Mouse (Mus musculus): ENCODE data around the gene Ccser1. TPM values are rescaled to one million over a fixed set of nuclear protein-coding genes. Genes with fewer than 3 reads are reported as not detected.

Gene Ccser1
- polyA plus RNA-seq, 1 experiment from 2014 or later = 6.1 TPM

DNA sequence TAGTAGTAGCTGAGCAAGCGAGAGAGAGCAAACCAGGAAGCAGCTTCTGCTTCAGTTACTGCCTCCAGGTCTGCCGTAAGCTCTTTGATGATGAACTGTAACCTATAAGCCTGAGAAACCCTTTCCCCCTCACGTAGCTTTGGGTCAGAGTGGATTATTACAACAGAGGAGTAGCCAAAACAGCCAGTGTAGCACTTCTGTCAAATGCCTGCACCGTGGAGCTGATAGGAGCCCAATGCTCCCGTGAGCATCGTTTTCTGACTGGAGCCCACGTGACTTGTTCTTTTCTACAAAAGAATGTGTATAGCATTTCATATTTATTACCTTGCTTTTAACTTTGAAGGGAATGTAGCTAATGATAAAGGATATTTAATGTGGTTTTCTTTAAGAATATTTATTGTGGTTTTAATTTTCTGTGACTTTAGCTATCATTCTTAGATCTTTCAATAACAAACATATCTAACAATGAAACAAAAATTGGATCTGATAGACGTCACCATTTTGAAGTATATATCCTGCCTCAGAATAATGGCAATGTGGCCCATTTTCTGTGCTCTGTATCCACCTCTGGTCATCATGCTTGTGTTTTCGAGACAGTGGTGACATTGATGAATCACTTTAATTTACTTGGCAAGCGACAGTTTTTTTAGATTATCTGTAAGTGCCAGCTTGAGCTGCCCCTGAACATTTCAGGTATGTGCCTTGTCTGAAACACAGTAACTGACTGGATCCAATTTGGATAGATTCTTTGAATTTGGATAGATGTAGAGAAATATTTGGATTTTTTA is 78.9 kb downstream of the Ccser1 start:
- no peaks in the 10 kb centered on the region for H3K4me1 ChIP-seq (ENCODE audit: control insufficient read depth, insufficient read depth, low read length)
- DNase-seq (ENCODE audit: low spot score) (no peak), ATAC-seq (ENCODE audit: low read depth) (no peak)
- no peaks in the 10 kb centered on the region for H3K36me3 ChIP-seq (ENCODE audit: control insufficient read depth, insufficient read depth, low read length)
- no peaks in the 10 kb centered on the region for H3K9me3 ChIP-seq (ENCODE audit: control insufficient read depth, low read length)
- no peak overlapping the region for H3K4me3 ChIP-seq (ENCODE audit: low read depth, low read length)
- H3K27ac ChIP-seq (replicated peaks; ENCODE audit: low read depth, low read length) = no peak overlapping the region
- 60% methylated on average over 10 of the region's 10 CpGs for WGBS
- H3K9ac ChIP-seq (ENCODE audit: low read depth, low read length) = no peak overlapping the region
- no peak overlapping the region for H3K4me2 ChIP-seq (ENCODE audit: low read depth, low read length)
- H3K27me3 ChIP-seq (replicated peaks; ENCODE audit: control insufficient read depth, insufficient read depth, low read length) = no peaks in the 10 kb centered on the region

DNA sequence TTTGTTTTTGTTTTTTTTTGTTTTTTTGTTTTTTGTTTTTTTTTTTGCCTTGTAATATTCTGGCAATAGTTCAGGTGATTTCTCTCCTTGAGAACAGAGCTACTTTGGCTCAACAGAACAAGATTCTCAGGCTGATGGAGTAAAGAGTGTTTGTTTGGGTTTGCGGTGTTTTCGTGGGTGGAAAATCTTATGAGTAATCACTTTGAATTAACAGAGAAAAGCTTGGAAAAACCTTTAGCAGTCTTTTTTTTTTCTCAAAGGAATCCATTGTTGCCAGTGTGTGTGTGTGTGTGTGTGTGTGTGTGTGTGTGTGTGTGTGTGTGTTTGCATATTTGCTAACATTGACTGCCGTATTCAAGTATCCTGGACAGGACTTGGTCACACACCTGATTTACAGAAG is 81.3 kb downstream of the Ccser1 start:
- no peak for ATAC-seq (ENCODE audit: low read depth)
- Histone ChIP-seq H3K4me1 (ENCODE audit: control insufficient read depth, insufficient read depth, low read length) (no peaks in the 10 kb centered on the region), H3K4me2 (ENCODE audit: low read depth, low read length) (no peak overlapping the region), H3K36me3 (ENCODE audit: control insufficient read depth, insufficient read depth, low read length) (no peaks in the 10 kb centered on the region), H3K27me3 (replicated peaks; ENCODE audit: control insufficient read depth, insufficient read depth, low read length) (no peaks in the 10 kb centered on the region), H3K9ac (ENCODE audit: low read depth, low read length) (no peak overlapping the region), H3K27ac (replicated peaks; ENCODE audit: low read depth, low read length) (no peak overlapping the region), H3K4me3 (ENCODE audit: low read depth, low read length) (no peak overlapping the region), H3K9me3 (ENCODE audit: control insufficient read depth, low read length) (no peaks in the 10 kb centered on the region)
- 64% methylated on average over 3 of the region's 3 CpGs for WGBS
- no peak for DNase-seq (ENCODE audit: low spot score)

DNA sequence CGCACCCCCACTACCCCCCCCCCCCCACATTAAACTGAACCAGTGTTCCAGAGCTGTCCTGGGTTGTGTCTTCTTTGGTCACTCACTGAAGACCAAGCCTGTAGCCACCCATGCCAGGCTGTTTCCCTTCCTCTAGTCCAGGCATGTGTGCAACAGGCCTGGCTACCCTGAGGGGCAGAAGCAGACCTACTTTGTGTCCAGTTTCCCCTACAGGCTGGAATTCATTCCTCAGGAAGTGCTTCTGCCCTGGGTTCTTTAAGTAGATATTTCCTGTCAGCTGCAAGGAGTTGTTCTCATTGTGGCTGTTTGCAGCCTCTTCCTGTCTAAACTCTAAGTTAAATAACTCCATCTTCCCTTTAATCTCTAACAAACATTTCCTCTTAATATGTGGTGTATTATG is 82.3 kb downstream of the Ccser1 start:
- WGBS = 86% methylated on average over 1 of the region's 1 CpGs

DNA sequence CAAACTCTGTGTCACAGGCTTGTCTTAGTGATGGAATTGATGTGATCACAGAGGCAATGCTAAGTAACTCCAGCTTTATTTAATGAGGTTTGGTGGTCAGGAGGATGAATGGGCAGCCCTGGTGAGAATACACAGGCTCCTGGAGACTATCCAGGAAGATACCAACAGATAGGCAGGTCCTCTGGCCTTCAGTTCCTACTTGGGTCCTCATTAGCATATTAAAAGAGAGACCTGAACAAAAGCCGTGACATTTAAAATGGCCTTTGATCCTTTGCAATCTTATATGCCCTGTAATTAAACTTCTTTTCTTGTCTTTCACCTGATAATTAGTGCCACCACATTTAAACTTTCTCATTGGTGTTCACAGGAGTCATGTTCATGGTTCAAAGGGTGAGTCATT is 83.2 kb downstream of the Ccser1 start:
- Histone ChIP-seq H3K9ac (ENCODE audit: low read depth, low read length) (no peak overlapping the region), H3K4me3 (ENCODE audit: low read depth, low read length) (no peak overlapping the region), H3K9me3 (ENCODE audit: control insufficient read depth, low read length) (no peaks in the 10 kb centered on the region), H3K27me3 (replicated peaks; ENCODE audit: control insufficient read depth, insufficient read depth, low read length) (no peaks in the 10 kb centered on the region), H3K36me3 (ENCODE audit: control insufficient read depth, insufficient read depth, low read length) (no peaks in the 10 kb centered on the region), H3K4me1 (ENCODE audit: control insufficient read depth, insufficient read depth, low read length) (no peaks in the 10 kb centered on the region), H3K27ac (replicated peaks; ENCODE audit: low read depth, low read length) (no peak overlapping the region), H3K4me2 (ENCODE audit: low read depth, low read length) (no peak overlapping the region)
- WGBS = 58% methylated on average over 1 of the region's 1 CpGs
- ATAC-seq (ENCODE audit: low read depth) (no peak), DNase-seq (ENCODE audit: low spot score) (no peak)

More for the DNA sequence above, 82.3 kb downstream of the Ccser1 start:
- H3K4me3 ChIP-seq (ENCODE audit: low read depth, low read length) = no peak overlapping the region
- H3K9me3 ChIP-seq (ENCODE audit: control insufficient read depth, low read length) = no peaks in the 10 kb centered on the region
- H3K9ac ChIP-seq (ENCODE audit: low read depth, low read length) = no peak overlapping the region
- H3K27me3 ChIP-seq (replicated peaks; ENCODE audit: control insufficient read depth, insufficient read depth, low read length) = no peaks in the 10 kb centered on the region
- ATAC-seq (ENCODE audit: low read depth) = no peak
- no peak overlapping the region for H3K27ac ChIP-seq (replicated peaks; ENCODE audit: low read depth, low read length)
- DNase-seq (ENCODE audit: low spot score) = peak; percentile 12
- H3K36me3 ChIP-seq (ENCODE audit: control insufficient read depth, insufficient read depth, low read length) = no peaks in the 10 kb centered on the region
- H3K4me1 ChIP-seq (ENCODE audit: control insufficient read depth, insufficient read depth, low read length) = no peaks in the 10 kb centered on the region
- no peak overlapping the region for H3K4me2 ChIP-seq (ENCODE audit: low read depth, low read length)

DNA sequence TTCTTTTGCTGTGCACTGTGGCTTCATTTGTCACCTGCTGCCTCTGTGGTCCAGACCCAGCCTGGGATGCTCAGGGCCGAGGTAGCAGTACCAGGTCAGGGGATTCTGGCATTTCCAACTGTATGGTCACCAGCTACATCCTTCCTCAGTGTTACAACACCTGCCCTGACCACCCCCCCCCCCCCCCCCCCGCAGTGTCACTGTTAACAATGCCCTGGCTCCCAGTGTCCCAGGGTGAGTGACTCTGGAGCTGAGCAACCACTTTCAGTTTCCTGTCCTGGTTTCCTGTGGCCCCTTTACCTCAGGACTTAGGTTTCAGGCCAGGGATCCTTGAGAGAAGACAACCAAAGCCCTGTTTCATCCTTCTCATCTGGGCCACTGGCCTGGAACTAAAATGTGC is 90.9 kb downstream of the Ccser1 start:
- DNase-seq (ENCODE audit: low spot score) = no peak
- H3K9me3 ChIP-seq (ENCODE audit: control insufficient read depth, low read length) = no peaks in the 10 kb centered on the region
- no peaks in the 10 kb centered on the region for H3K27me3 ChIP-seq (replicated peaks; ENCODE audit: control insufficient read depth, insufficient read depth, low read length)
- H3K27ac ChIP-seq (replicated peaks; ENCODE audit: low read depth, low read length) = no peak overlapping the region
- no peaks in the 10 kb centered on the region for H3K36me3 ChIP-seq (ENCODE audit: control insufficient read depth, insufficient read depth, low read length)
- ATAC-seq (ENCODE audit: low read depth) = no peak
- H3K4me1 ChIP-seq (ENCODE audit: control insufficient read depth, insufficient read depth, low read length) = no peaks in the 10 kb centered on the region
- no peak overlapping the region for H3K9ac ChIP-seq (ENCODE audit: low read depth, low read length)
- H3K4me2 ChIP-seq (ENCODE audit: low read depth, low read length) = no peak overlapping the region
- H3K4me3 ChIP-seq (ENCODE audit: low read depth, low read length) = no peak overlapping the region
- 75% methylated on average over 1 of the region's 2 CpGs for WGBS

DNA sequence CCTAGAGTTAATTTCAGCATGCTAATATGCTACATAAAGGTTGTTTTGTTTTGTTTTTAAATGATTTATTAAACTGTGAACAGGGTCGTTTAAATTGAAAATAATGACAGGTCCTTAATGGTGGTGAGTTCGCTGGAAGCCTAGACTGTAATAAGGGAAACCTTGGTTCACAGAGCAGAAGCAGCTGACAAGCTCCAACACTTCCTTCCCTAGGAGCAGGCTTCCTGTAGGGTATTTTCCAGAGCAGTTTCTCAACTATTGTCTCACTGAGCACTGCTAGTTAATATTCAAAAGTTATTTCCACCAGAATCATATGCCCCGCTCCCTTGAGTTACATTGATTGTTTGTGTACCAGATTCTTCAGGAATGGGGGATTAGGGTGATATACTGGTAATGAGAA is 93.3 kb downstream of the Ccser1 start:
- ATAC-seq (ENCODE audit: low read depth) (no peak), DNase-seq (ENCODE audit: low spot score) (no peak)
- Histone ChIP-seq H3K9me3 (ENCODE audit: control insufficient read depth, low read length) (no peaks in the 10 kb centered on the region), H3K27me3 (replicated peaks; ENCODE audit: control insufficient read depth, insufficient read depth, low read length) (no peaks in the 10 kb centered on the region), H3K4me2 (ENCODE audit: low read depth, low read length) (no peak overlapping the region), H3K4me3 (ENCODE audit: low read depth, low read length) (no peak overlapping the region), H3K27ac (replicated peaks; ENCODE audit: low read depth, low read length) (no peak overlapping the region), H3K4me1 (ENCODE audit: control insufficient read depth, insufficient read depth, low read length) (no peaks in the 10 kb centered on the region), H3K9ac (ENCODE audit: low read depth, low read length) (no peak overlapping the region), H3K36me3 (ENCODE audit: control insufficient read depth, insufficient read depth, low read length) (no peaks in the 10 kb centered on the region)
- WGBS = 77% methylated on average over 3 of the region's 3 CpGs

DNA sequence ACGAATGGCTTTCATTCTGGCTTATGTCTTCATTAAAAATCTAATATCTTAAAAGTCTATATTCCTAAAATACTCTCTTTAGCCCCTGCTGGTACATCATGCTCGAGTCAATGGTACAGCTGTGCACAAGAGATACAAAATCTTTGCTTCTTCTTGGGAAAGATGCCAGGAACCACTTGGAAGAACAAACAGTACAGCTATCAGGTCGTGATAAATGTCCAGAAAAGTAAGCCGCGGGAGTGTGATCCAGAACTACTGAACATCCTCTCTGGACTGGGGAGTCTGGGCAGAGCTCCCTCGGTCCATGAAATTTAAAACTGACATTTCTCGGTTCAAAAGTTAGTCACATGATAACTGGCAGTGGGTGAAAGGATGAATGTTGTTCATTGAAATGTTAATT is 99.4 kb downstream of the Ccser1 start:
- Histone ChIP-seq H3K4me3 (ENCODE audit: low read depth, low read length) (no peak overlapping the region), H3K36me3 (ENCODE audit: control insufficient read depth, insufficient read depth, low read length) (no peaks in the 10 kb centered on the region), H3K4me1 (ENCODE audit: control insufficient read depth, insufficient read depth, low read length) (no peaks in the 10 kb centered on the region)

DNA sequence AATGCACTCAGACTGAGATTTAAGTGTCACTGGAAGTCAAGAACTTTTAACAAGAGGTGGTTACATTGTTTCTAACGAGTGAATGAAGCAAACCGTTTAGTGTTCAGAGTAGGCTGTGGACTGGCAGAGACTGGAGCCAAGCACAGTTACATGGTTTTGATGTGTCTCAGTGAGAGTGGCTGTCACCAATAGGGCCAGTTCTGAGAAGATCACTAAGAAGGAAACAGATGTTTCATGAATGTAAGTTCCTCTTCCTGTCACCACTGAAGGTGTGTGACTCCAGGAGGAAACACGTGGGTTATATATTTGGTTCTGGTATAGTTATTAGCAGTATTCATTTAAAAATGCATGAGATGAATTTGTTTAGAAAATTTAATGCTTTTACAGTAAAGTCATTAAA is 112.8 kb downstream of the Ccser1 start:
- DNase-seq (ENCODE audit: low spot score) = no peak
- Histone ChIP-seq H3K4me2 (ENCODE audit: low read depth, low read length) (0 out of 2 replicates have a peak overlapping the region, but pooled peaks have one; percentile 10), H3K4me1 (ENCODE audit: control insufficient read depth, insufficient read depth, low read length) (peaks cover 14% of the 10 kb centered on the region), H3K9ac (ENCODE audit: low read depth, low read length) (no peak overlapping the region), H3K4me3 (ENCODE audit: low read depth, low read length) (no peak overlapping the region), H3K9me3 (ENCODE audit: control insufficient read depth, low read length) (no peaks in the 10 kb centered on the region), H3K36me3 (ENCODE audit: control insufficient read depth, insufficient read depth, low read length) (no peaks in the 10 kb centered on the region), H3K27me3 (replicated peaks; ENCODE audit: control insufficient read depth, insufficient read depth, low read length) (no peaks in the 10 kb centered on the region), H3K27ac (replicated peaks; ENCODE audit: low read depth, low read length) (no peak overlapping the region)
- 49% methylated on average over 3 of the region's 3 CpGs for WGBS
- no peak for ATAC-seq (ENCODE audit: low read depth)

More for the DNA sequence above, 99.4 kb downstream of the Ccser1 start:
- DNase-seq (ENCODE audit: low spot score) (no peak), ATAC-seq (ENCODE audit: low read depth) (no peak)
- H3K9ac ChIP-seq (ENCODE audit: low read depth, low read length) = no peak overlapping the region
- no peaks in the 10 kb centered on the region for H3K9me3 ChIP-seq (ENCODE audit: control insufficient read depth, low read length)
- no peaks in the 10 kb centered on the region for H3K27me3 ChIP-seq (replicated peaks; ENCODE audit: control insufficient read depth, insufficient read depth, low read length)
- WGBS = 76% methylated on average over 7 of the region's 7 CpGs
- H3K4me2 ChIP-seq (ENCODE audit: low read depth, low read length) = no peak overlapping the region
- H3K27ac ChIP-seq (replicated peaks; ENCODE audit: low read depth, low read length) = no peak overlapping the region

DNA sequence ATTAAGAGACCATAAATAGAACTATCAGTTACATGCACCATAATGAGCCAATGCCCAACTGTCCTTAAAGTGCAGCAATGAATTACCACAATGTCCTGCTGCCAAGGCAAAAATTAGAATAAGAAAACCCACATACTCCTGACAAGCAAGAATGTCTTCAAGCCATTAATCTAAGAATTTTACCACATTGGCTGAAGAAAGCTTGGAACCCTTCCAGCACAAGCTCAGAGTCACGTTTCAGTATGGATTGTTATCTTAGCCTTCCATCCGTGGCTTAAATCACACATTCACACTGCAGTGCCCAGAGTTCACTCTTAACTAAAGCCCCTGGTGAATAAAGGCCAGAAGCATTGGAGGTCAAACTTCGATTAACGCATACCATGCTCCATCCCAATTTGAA is 115.4 kb downstream of the Ccser1 start:
- Histone ChIP-seq H3K36me3 (ENCODE audit: control insufficient read depth, insufficient read depth, low read length) (no peaks in the 10 kb centered on the region), H3K4me3 (ENCODE audit: low read depth, low read length) (no peak overlapping the region), H3K27ac (replicated peaks; ENCODE audit: low read depth, low read length) (0 out of 2 replicates have a peak overlapping the region, but pooled peaks have one; percentile 33), H3K4me1 (ENCODE audit: control insufficient read depth, insufficient read depth, low read length) (peaks cover 14% of the 10 kb centered on the region), H3K9ac (ENCODE audit: low read depth, low read length) (no peak overlapping the region), H3K4me2 (ENCODE audit: low read depth, low read length) (0 out of 2 replicates have a peak overlapping the region, but pooled peaks have one; percentile 12), H3K9me3 (ENCODE audit: control insufficient read depth, low read length) (no peaks in the 10 kb centered on the region), H3K27me3 (replicated peaks; ENCODE audit: control insufficient read depth, insufficient read depth, low read length) (no peaks in the 10 kb centered on the region)
- peak; percentile 55 for ATAC-seq (ENCODE audit: low read depth)
- DNase-seq (ENCODE audit: low spot score) = peak; percentile 71
- WGBS = 29% methylated on average over 4 of the region's 4 CpGs
